Mouse (Mus musculus) embryonic fibroblast, embryonic 13.5 days (primary cell): ENCODE results near the gene Ace3. TPM values are rescaled to one million over a fixed set of nuclear protein-coding genes. Genes with fewer than 3 reads are reported as not detected.
A peak's percentile ranks its signal among the peaks of the same experiment; 100 is the strongest.
"Not testable (repeated sequence)": the region's sequence is repeated elsewhere in the genome, so short reads cannot be mapped to it uniquely, and the experiment has no call there.

Experiments
- H3K27ac ChIP-seq: 2 replicates; pipeline ENCODE4 v1.5.1; 2012; ENCODE audit warnings: low read length, control low read depth, inconsistent platforms; ENCODE audit not compliant: insufficient read depth
- H3K4me1 ChIP-seq: 2 replicates; pipeline ENCODE4 v1.6.1; 2011; ENCODE audit warnings: low read length; ENCODE audit not compliant: control insufficient read depth, insufficient read depth
- H3K4me3 ChIP-seq: 2 replicates; pipeline ENCODE4 v1.5.1; 2011; ENCODE audit warnings: mild to moderate bottlenecking, control low read depth, low read length; ENCODE audit not compliant: insufficient read depth
- CTCF ChIP-seq: IDR thresholded peaks from 2 replicates; pipeline ENCODE4 v1.5.1; 2011; ENCODE audit warnings: mild to moderate bottlenecking, control low read depth, low read length, moderate library complexity, borderline replicate concordance; ENCODE audit not compliant: insufficient read depth
- POLR2A ChIP-seq: IDR thresholded peaks from 2 replicates; pipeline ENCODE4 v1.6.1; 2011; ENCODE audit warnings: low read depth, mild to moderate bottlenecking, control low read depth, low read length, moderate library complexity
- polyA plus RNA-seq: library from polyadenylated mRNA; stranded (reverse); fragments of >200 nt; gene quantifications from 2 replicates; pipeline ENCODE4 v1.2.4, GENCODE M21; 2011; ENCODE audit warnings: low read depth; ENCODE audit not compliant: missing spikeins, insufficient read length

The Ace3 gene
- polyA plus RNA-seq, 1 experiment, result not detected

DNA sequence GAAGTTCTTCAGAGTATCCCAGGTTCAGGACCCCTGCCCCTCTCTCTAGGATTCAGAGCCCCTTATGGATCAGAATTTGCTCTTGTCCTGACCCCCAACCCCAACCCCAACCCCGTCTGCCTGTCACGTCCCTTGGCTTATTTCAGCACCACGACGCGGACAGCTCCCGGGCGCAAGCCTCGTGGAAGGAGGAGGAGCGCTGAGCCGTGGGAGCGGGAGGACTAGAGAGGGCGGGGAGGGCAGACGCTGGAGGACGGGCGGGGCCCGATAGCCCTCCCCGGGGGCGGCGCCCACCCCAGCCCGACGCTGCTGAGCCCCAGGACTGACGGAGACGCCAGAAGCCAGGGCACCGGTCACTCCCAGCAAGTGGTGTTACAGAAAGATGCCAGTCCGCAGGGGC lies 13.3 kb downstream of the Ace3 start, which contains the start of gene Kcnh6:
Gene Kcnh6 (plus strand): TSS at position 304 of the 400 bp plus-strand sequence.
- TF ChIP-seq POLR2A, result no peak
- TF ChIP-seq CTCF, result no peak
- H3K4me3 ChIP-seq, result 0 out of 2 replicates have a peak within 1 kb of the TSS, but pooled peaks have one; percentile 7
- no peak within 1 kb of the TSS for H3K27ac ChIP-seq

GRCm38 (mm10) chr11:106012711-106013110 lies 18.2 kb downstream of the Ace3 start:
- Histone ChIP-seq H3K4me1 (no peaks in the 10 kb centered on the region), H3K27ac (no peak overlapping the region), H3K4me3 (no peak overlapping the region)
- no peak for TF ChIP-seq CTCF
- TF ChIP-seq POLR2A, result no peak

More for the DNA sequence above, 13.3 kb downstream of the Ace3 start, which contains the start of gene Kcnh6:
- H3K4me1 ChIP-seq, result no peaks in the 10 kb centered on the region

GRCm38 (mm10) chr11:106013556-106014225 lies 19.2 kb downstream of the Ace3 start:
- H3K4me3 ChIP-seq, result no peak overlapping the region
- no peak overlapping the region for H3K27ac ChIP-seq
- TF ChIP-seq CTCF, result no peak
- TF ChIP-seq POLR2A, result no peak
- no peaks in the 10 kb centered on the region for H3K4me1 ChIP-seq

DNA sequence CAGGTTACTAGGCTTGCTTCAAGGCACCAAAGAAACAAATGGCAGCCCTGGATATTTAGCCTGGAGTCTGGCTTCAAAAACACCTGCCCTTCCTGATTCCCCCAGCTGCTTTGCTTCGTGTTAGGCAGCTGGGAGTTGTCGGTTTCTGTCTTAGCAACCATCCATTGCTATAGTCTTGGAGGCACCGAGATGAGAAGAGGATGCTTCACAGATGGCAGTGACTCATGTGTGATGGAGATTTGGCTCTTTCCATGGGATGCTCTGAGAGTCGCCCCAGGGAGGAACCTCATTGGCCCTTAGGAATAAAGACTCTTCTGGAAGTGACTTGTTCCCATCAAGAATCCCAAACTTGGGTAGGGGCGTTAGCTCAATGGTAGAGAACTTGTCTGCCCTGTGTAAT lies 22.0 kb downstream of the Ace3 start:
- H3K4me3 ChIP-seq, result no peak overlapping the region

GRCm38 (mm10) chr11:106020051-106020763 lies 25.7 kb downstream of the Ace3 start:
- no peaks in the 10 kb centered on the region for H3K4me1 ChIP-seq
- TF ChIP-seq CTCF (no peak), POLR2A (no peak)
- no peak overlapping the region for H3K27ac ChIP-seq
- no peak overlapping the region for H3K4me3 ChIP-seq

More for the DNA sequence above, 22.0 kb downstream of the Ace3 start:
- no peak for TF ChIP-seq CTCF
- no peak for TF ChIP-seq POLR2A
- Histone ChIP-seq H3K4me1 (no peaks in the 10 kb centered on the region), H3K27ac (no peak overlapping the region)

DNA sequence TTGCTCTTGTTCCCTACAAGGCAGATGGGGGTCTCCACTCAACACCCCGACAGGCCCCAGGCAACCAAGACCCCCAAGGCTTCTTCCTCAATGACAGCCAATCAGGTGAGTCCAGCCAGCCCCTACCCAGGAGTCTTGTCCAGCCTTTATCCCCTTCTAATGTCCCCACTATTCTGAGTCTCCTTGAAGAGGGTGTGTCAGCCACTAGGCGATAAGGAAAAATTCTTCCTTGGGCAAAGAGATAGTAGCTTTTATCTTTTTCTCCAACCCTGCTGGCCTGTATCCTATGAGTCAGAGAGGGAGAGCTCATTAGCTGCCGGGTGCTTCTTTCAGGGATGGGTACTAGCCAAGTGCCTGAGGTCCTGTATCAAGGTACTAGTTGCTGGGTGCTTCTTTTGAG lies 31.3 kb downstream of the Ace3 start:
- Histone ChIP-seq H3K4me3 (no peak overlapping the region), H3K4me1 (no peaks in the 10 kb centered on the region), H3K27ac (no peak overlapping the region)
- TF ChIP-seq POLR2A (no peak), CTCF (no peak)

GRCm38 (mm10) chr11:106026465-106027151 lies 32.1 kb downstream of the Ace3 start:
- H3K27ac ChIP-seq, result no peak overlapping the region
- TF ChIP-seq CTCF (peak; percentile 78), POLR2A (no peak)
- H3K4me1 ChIP-seq, result no peaks in the 10 kb centered on the region
- no peak overlapping the region for H3K4me3 ChIP-seq

DNA sequence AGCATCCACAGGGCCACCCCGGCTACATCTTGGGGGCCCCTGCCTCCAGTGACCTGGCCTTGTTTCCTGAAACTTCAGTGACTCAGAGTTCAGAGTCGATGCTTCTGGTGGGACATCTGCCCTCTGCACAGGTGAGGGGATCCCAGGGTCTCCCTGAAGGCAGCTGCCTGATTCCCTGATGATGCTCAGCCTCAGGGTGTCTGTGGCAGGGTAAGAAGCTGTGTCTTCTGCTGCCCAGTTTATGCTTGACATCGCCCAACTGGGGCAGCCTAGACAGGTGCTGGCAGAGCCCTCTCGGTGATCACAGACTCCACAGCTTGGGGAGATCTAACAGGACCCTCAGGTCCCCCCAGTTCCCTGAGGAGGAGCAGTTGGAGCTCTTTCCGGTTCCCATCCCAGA lies 33.1 kb downstream of the Ace3 start:
- H3K4me3 ChIP-seq, result no peak overlapping the region
- no peaks in the 10 kb centered on the region for H3K4me1 ChIP-seq
- H3K27ac ChIP-seq, result no peak overlapping the region
- TF ChIP-seq POLR2A, result no peak
- TF ChIP-seq CTCF, result no peak

DNA sequence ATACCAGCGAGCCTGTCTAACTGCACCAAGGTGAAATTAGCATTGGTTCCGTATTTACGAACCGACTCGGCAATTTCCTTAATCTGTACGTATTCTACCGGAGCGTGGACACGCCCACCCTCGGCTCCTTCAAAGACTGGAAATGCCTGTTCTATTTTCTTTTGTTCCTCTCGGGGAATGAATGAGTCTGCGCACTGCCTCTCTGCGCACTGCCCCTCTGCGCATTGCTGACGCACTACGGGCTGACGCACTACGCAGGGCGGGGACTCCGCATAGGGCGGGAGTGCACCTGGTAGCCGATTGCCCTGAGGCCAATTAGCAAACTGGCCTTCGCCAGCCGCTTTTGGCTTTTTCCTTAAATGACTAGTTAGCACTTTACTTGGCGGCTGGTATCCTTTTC lies 37.6 kb downstream of the Ace3 start:
- H3K27ac ChIP-seq, result 0 out of 2 replicates have a peak overlapping the region, but pooled peaks have one; percentile 3
- H3K4me3 ChIP-seq, H3K4me1 ChIP-seq: not testable (repeated sequence)

GRCm38 (mm10) chr11:106033491-106033919 lies 39.0 kb downstream of the Ace3 start:
- TF ChIP-seq POLR2A (no peak), CTCF (no peak)
- no peak overlapping the region; the same call in 1 of the 2 replicates for H3K4me3 ChIP-seq
- H3K4me1 ChIP-seq, result no peaks in the 10 kb centered on the region
- H3K27ac ChIP-seq, result no peak overlapping the region

GRCm38 (mm10) chr11:106034986-106035385 lies 40.5 kb downstream of the Ace3 start:
- H3K4me1 ChIP-seq, result no peaks in the 10 kb centered on the region

More at GRCm38 (mm10) chr11:106034986-106035385, 40.5 kb downstream of the Ace3 start:
- H3K27ac ChIP-seq, result no peak overlapping the region
- no peak for TF ChIP-seq CTCF
- TF ChIP-seq POLR2A, result no peak
- no peak overlapping the region for H3K4me3 ChIP-seq
